Mouse (Mus musculus) macrophage (primary cell): ENCODE measurements around the gene Hspa12a. TPM values are rescaled to one million over a fixed set of nuclear protein-coding genes. Genes with fewer than 3 reads are reported as not detected.

Experiments used
- H3K27ac ChIP-seq: fragments of 350-480 bp; formaldehyde crosslinking; 2 replicates; pipeline ENCODE4 v1.9.0; 2021
- H3K36me3 ChIP-seq: fragments of 350-480 bp; formaldehyde crosslinking; 2 replicates; pipeline ENCODE4 v1.9.0; 2021; ENCODE audit errors: inconsistent target
- H3K4me3 ChIP-seq: fragments of 350-480 bp; formaldehyde crosslinking; 2 replicates; pipeline ENCODE4 v1.9.0; 2021; ENCODE audit errors: inconsistent target
- H3K79me2 ChIP-seq: fragments of 350-480 bp; formaldehyde crosslinking; 2 replicates; pipeline ENCODE4 v1.9.0; 2021; ENCODE audit errors: inconsistent target
- WGBS: methylation state at CpG from one replicate; pipeline ENCODE4 v1.1.7; 2026; ENCODE audit warnings: inconsistent platforms; ENCODE audit not compliant: missing documents; 5-methylcytosine and 5-hydroxymethylcytosine counted together
- polyA plus RNA-seq: library from polyadenylated mRNA; stranded (reverse); fragments of 250-400 nt; gene quantifications from 3 replicates; pipeline ENCODE4 v1.2.4, GENCODE M21; 2018; ENCODE audit warnings: inconsistent platforms

Hspa12a gene
- polyA plus RNA-seq, 1 experiment from 2014 or later, result not detected

GRCm38 (mm10) chr19:58860255-58861173 lies 82.9 kb downstream of the Hspa12a start:
- 8% methylated on average over 46 of the region's 46 CpGs for whole genome bisulfite sequencing
- Histone ChIP-seq H3K4me3 (no peak overlapping the region), H3K36me3 (no peaks in the 10 kb centered on the region)

GRCm38 (mm10) chr19:58859831-58860254 lies 83.6 kb downstream of the Hspa12a start:
- WGBS, result 25% methylated on average over 14 of the region's 14 CpGs
- Histone ChIP-seq H3K79me2 (no peaks in the 10 kb centered on the region), H3K4me3 (no peak overlapping the region), H3K27ac (no peak overlapping the region), H3K36me3 (no peaks in the 10 kb centered on the region)

More at GRCm38 (mm10) chr19:58860255-58861173, 82.9 kb downstream of the Hspa12a start:
- H3K79me2 ChIP-seq, result no peaks in the 10 kb centered on the region
- H3K27ac ChIP-seq, result no peak overlapping the region

- H3K4me3 ChIP-seq, result no peak overlapping the region
- H3K79me2 ChIP-seq, result no peaks in the 10 kb centered on the region
- H3K27ac ChIP-seq, result no peak overlapping the region
- no peaks in the 10 kb centered on the region for H3K36me3 ChIP-seq
- WGBS, result 24% methylated on average over 6 of the region's 6 CpGs
Observed at GRCm38 (mm10) chr19:58859357-58859756, 84.1 kb downstream of the Hspa12a start.

GRCm38 (mm10) chr19:58856129-58856855 lies 87.2 kb downstream of the Hspa12a start:
- no peaks in the 10 kb centered on the region for H3K36me3 ChIP-seq
- H3K4me3 ChIP-seq, result no peak overlapping the region
- no peaks in the 10 kb centered on the region for H3K79me2 ChIP-seq
- 92% methylated on average over 9 of the region's 9 CpGs for WGBS
- no peak overlapping the region for H3K27ac ChIP-seq

GRCm38 (mm10) chr19:58854899-58855298 lies 88.6 kb downstream of the Hspa12a start:
- H3K4me3 ChIP-seq, result no peak overlapping the region
- H3K27ac ChIP-seq, result no peak overlapping the region
- H3K36me3 ChIP-seq, result no peaks in the 10 kb centered on the region
- WGBS, result 44% methylated on average over 3 of the region's 3 CpGs
- no peaks in the 10 kb centered on the region for H3K79me2 ChIP-seq

GRCm38 (mm10) chr19:58853036-58853735 lies 90.3 kb downstream of the Hspa12a start:
- Histone ChIP-seq H3K79me2 (no peaks in the 10 kb centered on the region), H3K27ac (no peak overlapping the region), H3K4me3 (no peak overlapping the region), H3K36me3 (no peaks in the 10 kb centered on the region)
- 76% methylated on average over 10 of the region's 10 CpGs for WGBS

GRCm38 (mm10) chr19:58850719-58851466 lies 92.6 kb downstream of the Hspa12a start:
- 47% methylated on average over 3 of the region's 7 CpGs for WGBS

GRCm38 (mm10) chr19:58849333-58850131 lies 93.9 kb downstream of the Hspa12a start:
- Histone ChIP-seq H3K4me3 (no peak overlapping the region), H3K27ac (no peak overlapping the region), H3K79me2 (no peaks in the 10 kb centered on the region), H3K36me3 (no peaks in the 10 kb centered on the region)
- 70% methylated on average over 13 of the region's 13 CpGs for WGBS

More at GRCm38 (mm10) chr19:58850719-58851466, 92.6 kb downstream of the Hspa12a start:
- Histone ChIP-seq H3K27ac (no peak overlapping the region), H3K79me2 (no peaks in the 10 kb centered on the region), H3K4me3 (no peak overlapping the region), H3K36me3 (no peaks in the 10 kb centered on the region)

- Histone ChIP-seq H3K79me2 (no peaks in the 10 kb centered on the region), H3K4me3 (no peak overlapping the region), H3K36me3 (no peaks in the 10 kb centered on the region), H3K27ac (no peak overlapping the region)
- 91% methylated on average over 3 of the region's 3 CpGs for WGBS
Observed at GRCm38 (mm10) chr19:58843606-58844005, 99.8 kb downstream of the Hspa12a start.

GRCm38 (mm10) chr19:58840721-58841271 lies 102.7 kb downstream of the Hspa12a start:
- H3K27ac ChIP-seq, result no peak overlapping the region
- WGBS, result 97% methylated on average over 5 of the region's 5 CpGs
- no peaks in the 10 kb centered on the region for H3K79me2 ChIP-seq
- H3K36me3 ChIP-seq, result no peaks in the 10 kb centered on the region
- no peak overlapping the region for H3K4me3 ChIP-seq

- H3K4me3 ChIP-seq, result no peak overlapping the region
- no peak overlapping the region for H3K27ac ChIP-seq
- 93% methylated on average over 4 of the region's 4 CpGs for WGBS
- H3K36me3 ChIP-seq, result no peaks in the 10 kb centered on the region
- H3K79me2 ChIP-seq, result no peaks in the 10 kb centered on the region
Observed at GRCm38 (mm10) chr19:58839806-58840205, 103.6 kb downstream of the Hspa12a start.

- no peaks in the 10 kb centered on the region for H3K36me3 ChIP-seq
- H3K79me2 ChIP-seq, result no peaks in the 10 kb centered on the region
- no peak overlapping the region for H3K4me3 ChIP-seq
- no peak overlapping the region for H3K27ac ChIP-seq
- 86% methylated on average over 3 of the region's 3 CpGs for WGBS
Observed at GRCm38 (mm10) chr19:58839345-58839744, 104.1 kb downstream of the Hspa12a start.

GRCm38 (mm10) chr19:58838706-58839105 lies 104.7 kb downstream of the Hspa12a start:
- 75% methylated on average over 9 of the region's 9 CpGs for WGBS
- H3K27ac ChIP-seq, result no peak overlapping the region

More at GRCm38 (mm10) chr19:58838706-58839105, 104.7 kb downstream of the Hspa12a start:
- Histone ChIP-seq H3K36me3 (no peaks in the 10 kb centered on the region), H3K4me3 (no peak overlapping the region), H3K79me2 (no peaks in the 10 kb centered on the region)
